Mouse (Mus musculus) stomach, postnatal 0 days (tissue): ENCODE data around the gene Josd1. TPM values are rescaled to one million over a fixed set of nuclear protein-coding genes. Genes with fewer than 3 reads are reported as not detected.

Experiments
- ATAC-seq: fragments of 200-750 bp; cut with Nextera tagmentation; 2 replicates; pipeline ENCODE4 v1.8.0; 2017; ENCODE audit not compliant: low FRiP score, low TSS enrichment
- DNase-seq: peaks from one replicate; pipeline ENCODE4 v3.0.0-alpha.2; 2016; ENCODE audit warnings: low spot score
- H3K27ac ChIP-seq: fragments of 300-500 bp; sonication (generic); replicated peaks from 2 replicates; pipeline ENCODE4 v1.5.1; 2014; ENCODE audit warnings: mild to moderate bottlenecking, control low read depth
- H3K27me3 ChIP-seq: fragments of 300-500 bp; sonication (generic); 2 replicates; pipeline ENCODE4 v1.6.1; 2014; ENCODE audit warnings: low read length; ENCODE audit not compliant: control insufficient read depth, insufficient read depth
- H3K36me3 ChIP-seq: fragments of 300-500 bp; sonication (generic); 2 replicates; pipeline ENCODE4 v1.6.1; 2014; ENCODE audit warnings: low read length, mixed read lengths; ENCODE audit not compliant: control insufficient read depth, insufficient read depth
- H3K4me1 ChIP-seq: fragments of 300-500 bp; sonication (generic); replicated peaks from 2 replicates; pipeline ENCODE4 v1.6.1; 2014; ENCODE audit warnings: antibody characterized with exemption; ENCODE audit not compliant: control insufficient read depth, insufficient read depth
- H3K4me2 ChIP-seq: fragments of 300-500 bp; sonication (generic); replicated peaks from 2 replicates; pipeline ENCODE4 v1.6.1; 2014; ENCODE audit warnings: low read depth, mild to moderate bottlenecking, control low read depth, moderate library complexity
- H3K4me3 ChIP-seq: fragments of 300-500 bp; sonication (generic); 2 replicates; pipeline ENCODE4 v1.5.1; 2014; ENCODE audit warnings: low read depth, low read length, control low read depth
- H3K9ac ChIP-seq: fragments of 300-500 bp; sonication (generic); 2 replicates; pipeline ENCODE4 v1.6.1; 2014; ENCODE audit warnings: mild to moderate bottlenecking, low read length, control low read depth, mixed read lengths
- H3K9me3 ChIP-seq: fragments of 300-500 bp; sonication (generic); 2 replicates; pipeline ENCODE4 v1.6.1; 2016; ENCODE audit warnings: low read length; ENCODE audit not compliant: control insufficient read depth
- CTCF ChIP-seq: IDR thresholded peaks from 2 replicates; pipeline ENCODE4 v1.5.1; 2016; ENCODE audit warnings: antibody characterized with exemption, low read depth, mild to moderate bottlenecking, moderate library complexity
- EP300 ChIP-seq: optimal IDR thresholded peaks from 2 replicates; pipeline ENCODE3; 2016; ENCODE audit warnings: antibody characterized with exemption
- WGBS: fragments of 180-500 bp; shearing (Covaris S2); extraction: QIAGEN DNeasy Blood & Tissue Kit; methylation state at CpG from one replicate; pipeline ENCODE4 v1.1.7; 2014; 5-methylcytosine and 5-hydroxymethylcytosine counted together
- polyA plus RNA-seq: library from polyadenylated mRNA; unstranded; fragments of >200 nt; fragmentation: Nextera tagmentation; extraction: Ambion mirVana; gene quantifications from 2 replicates; pipeline ENCODE4 v1.2.1, GENCODE M21; 2015

Josd1 gene
- polyA plus RNA-seq, 1 experiment from 2014 or later = 11.7 TPM

DNA sequence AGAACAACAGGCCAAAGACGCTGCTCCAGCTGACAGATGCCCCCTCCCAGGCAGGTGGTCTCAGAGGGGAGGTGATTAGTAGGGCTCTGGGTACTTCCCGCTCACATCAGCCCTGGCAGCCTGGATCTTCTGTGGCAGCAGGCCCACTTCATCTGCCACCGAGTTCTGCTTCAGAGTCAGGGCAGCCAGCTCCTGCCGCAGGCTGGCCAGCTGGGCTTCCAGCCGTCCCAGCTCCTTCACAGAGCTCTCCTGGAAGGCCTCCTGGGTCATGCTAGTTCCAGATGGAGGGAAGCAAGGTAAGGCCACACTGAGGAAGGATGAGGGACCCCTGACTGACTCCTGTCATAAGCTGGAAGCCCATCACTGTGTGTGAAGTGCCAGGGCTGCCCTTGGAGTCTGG lies 40.6 kb upstream of the Josd1 start:
- DNase-seq (no peak), ATAC-seq (no peak)
- no peaks in the 10 kb centered on the region for H3K9me3 ChIP-seq
- no peaks in the 10 kb centered on the region for H3K27me3 ChIP-seq
- TF ChIP-seq EP300 = no peak
- WGBS = 78% methylated on average over 5 of the region's 5 CpGs
- peaks cover 50% of the 10 kb centered on the region for H3K36me3 ChIP-seq
- H3K9ac ChIP-seq = no peak overlapping the region
- no peaks in the 10 kb centered on the region for H3K4me1 ChIP-seq
- H3K4me3 ChIP-seq = no peak overlapping the region
- no peak overlapping the region for H3K27ac ChIP-seq
- no peak overlapping the region for H3K4me2 ChIP-seq

DNA sequence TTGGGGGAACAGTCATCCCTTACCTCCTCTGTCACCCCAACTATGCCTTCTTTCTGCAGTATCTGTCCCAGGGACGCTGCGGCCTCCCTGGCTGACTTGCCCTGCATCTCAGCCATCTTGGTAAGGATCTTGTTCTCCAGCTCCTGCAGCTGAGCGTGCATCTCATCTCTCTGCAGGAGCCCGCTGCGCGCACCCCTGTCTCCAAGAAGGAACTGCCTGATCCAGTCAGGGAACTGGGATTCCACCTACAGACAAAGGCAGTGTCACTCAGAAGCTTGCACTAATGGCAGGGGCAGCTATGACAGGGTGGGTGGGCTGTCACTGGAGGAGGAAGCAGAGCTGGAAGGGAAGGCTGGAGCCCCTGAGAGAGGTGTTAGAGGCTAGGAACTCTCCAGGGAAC lies 40.1 kb upstream of the Josd1 start:
- H3K4me1 ChIP-seq = no peaks in the 10 kb centered on the region
- H3K4me2 ChIP-seq = no peak overlapping the region
- DNase-seq (no peak), ATAC-seq (no peak)
- no peaks in the 10 kb centered on the region for H3K27me3 ChIP-seq
- no peak for TF ChIP-seq EP300
- TF ChIP-seq CTCF = no peak
- H3K36me3 ChIP-seq = peaks cover 46% of the 10 kb centered on the region
- no peak overlapping the region for H3K4me3 ChIP-seq
- H3K27ac ChIP-seq = no peak overlapping the region
- WGBS = 92% methylated on average over 6 of the region's 6 CpGs
- H3K9me3 ChIP-seq = no peaks in the 10 kb centered on the region
- H3K9ac ChIP-seq = no peak overlapping the region

- Histone ChIP-seq H3K27ac (no peak overlapping the region), H3K9me3 (no peaks in the 10 kb centered on the region), H3K27me3 (no peaks in the 10 kb centered on the region), H3K4me1 (no peaks in the 10 kb centered on the region), H3K4me3 (no peak overlapping the region), H3K9ac (no peak overlapping the region), H3K4me2 (no peak overlapping the region), H3K36me3 (peaks cover 36% of the 10 kb centered on the region)
- no peak for TF ChIP-seq EP300
- WGBS = 87% methylated on average over 11 of the region's 11 CpGs
- DNase-seq (no peak), ATAC-seq (no peak)
Measured at GRCm38 (mm10) chr15:79725190-79725789, 37.6 kb upstream of the Josd1 start.

GRCm38 (mm10) chr15:79723439-79723838 lies 35.7 kb upstream of the Josd1 start:
- H3K4me2 ChIP-seq = no peak overlapping the region
- no peaks in the 10 kb centered on the region for H3K4me1 ChIP-seq
- H3K27me3 ChIP-seq = no peaks in the 10 kb centered on the region
- H3K4me3 ChIP-seq = no peak overlapping the region
- H3K9me3 ChIP-seq = no peaks in the 10 kb centered on the region
- DNase-seq (peak; percentile 45), ATAC-seq (peak; percentile 46)
- H3K36me3 ChIP-seq = peaks cover 26% of the 10 kb centered on the region
- H3K9ac ChIP-seq = no peak overlapping the region
- H3K27ac ChIP-seq = no peak overlapping the region
- 29% methylated on average over 1 of the region's 1 CpGs for WGBS
- TF ChIP-seq CTCF (peak; percentile 76), EP300 (no peak)

DNA sequence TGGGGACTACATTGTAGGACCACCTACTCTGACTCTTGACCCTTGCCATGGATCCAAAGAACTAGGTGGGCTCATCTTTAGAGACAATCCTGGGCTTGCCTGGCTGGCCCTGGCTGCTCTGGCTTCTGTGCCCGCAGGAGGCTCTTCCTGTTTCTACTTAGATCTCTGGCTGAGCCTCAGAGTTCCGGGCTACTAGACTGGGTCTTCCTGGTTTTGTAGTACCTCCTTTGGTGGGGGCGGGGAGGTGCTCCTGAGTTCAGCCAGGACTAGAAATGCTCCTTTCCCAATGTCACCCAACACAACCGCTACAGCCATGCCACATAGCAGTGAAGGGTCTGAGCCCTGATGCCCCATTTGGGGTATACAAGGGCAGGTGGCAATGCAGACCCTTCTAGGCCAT lies 33.1 kb upstream of the Josd1 start:
- 84% methylated on average over 4 of the region's 4 CpGs for WGBS
- Histone ChIP-seq H3K27me3 (no peaks in the 10 kb centered on the region), H3K9ac (no peak overlapping the region), H3K4me2 (no peak overlapping the region), H3K27ac (no peak overlapping the region), H3K36me3 (peaks cover 24% of the 10 kb centered on the region), H3K4me1 (no peaks in the 10 kb centered on the region), H3K9me3 (no peaks in the 10 kb centered on the region), H3K4me3 (no peak overlapping the region)
- TF ChIP-seq EP300 (no peak), CTCF (no peak)
- no peak for ATAC-seq
- no peak for DNase-seq

- H3K27ac ChIP-seq = no peak overlapping the region
- peaks cover 25% of the 10 kb centered on the region for H3K36me3 ChIP-seq
- no peak overlapping the region for H3K9ac ChIP-seq
- H3K4me2 ChIP-seq = no peak overlapping the region
- no peaks in the 10 kb centered on the region for H3K27me3 ChIP-seq
- no peaks in the 10 kb centered on the region for H3K9me3 ChIP-seq
- no peak for TF ChIP-seq EP300
- TF ChIP-seq CTCF = no peak
- WGBS = 88% methylated on average over 8 of the region's 8 CpGs
- DNase-seq = no peak
- no peak overlapping the region for H3K4me3 ChIP-seq
- no peak for ATAC-seq
- no peaks in the 10 kb centered on the region for H3K4me1 ChIP-seq
Measured at GRCm38 (mm10) chr15:79720267-79720666, 32.5 kb upstream of the Josd1 start.
